Mouse (Mus musculus): Measurements from ENCODE around the gene Arl6ip6. TPM values are rescaled to one million over a fixed set of nuclear protein-coding genes. Genes with fewer than 3 reads are reported as not detected.

The Arl6ip6 gene
- polyA plus RNA-seq, 1 experiment from 2014 or later = 49.5 TPM

DNA sequence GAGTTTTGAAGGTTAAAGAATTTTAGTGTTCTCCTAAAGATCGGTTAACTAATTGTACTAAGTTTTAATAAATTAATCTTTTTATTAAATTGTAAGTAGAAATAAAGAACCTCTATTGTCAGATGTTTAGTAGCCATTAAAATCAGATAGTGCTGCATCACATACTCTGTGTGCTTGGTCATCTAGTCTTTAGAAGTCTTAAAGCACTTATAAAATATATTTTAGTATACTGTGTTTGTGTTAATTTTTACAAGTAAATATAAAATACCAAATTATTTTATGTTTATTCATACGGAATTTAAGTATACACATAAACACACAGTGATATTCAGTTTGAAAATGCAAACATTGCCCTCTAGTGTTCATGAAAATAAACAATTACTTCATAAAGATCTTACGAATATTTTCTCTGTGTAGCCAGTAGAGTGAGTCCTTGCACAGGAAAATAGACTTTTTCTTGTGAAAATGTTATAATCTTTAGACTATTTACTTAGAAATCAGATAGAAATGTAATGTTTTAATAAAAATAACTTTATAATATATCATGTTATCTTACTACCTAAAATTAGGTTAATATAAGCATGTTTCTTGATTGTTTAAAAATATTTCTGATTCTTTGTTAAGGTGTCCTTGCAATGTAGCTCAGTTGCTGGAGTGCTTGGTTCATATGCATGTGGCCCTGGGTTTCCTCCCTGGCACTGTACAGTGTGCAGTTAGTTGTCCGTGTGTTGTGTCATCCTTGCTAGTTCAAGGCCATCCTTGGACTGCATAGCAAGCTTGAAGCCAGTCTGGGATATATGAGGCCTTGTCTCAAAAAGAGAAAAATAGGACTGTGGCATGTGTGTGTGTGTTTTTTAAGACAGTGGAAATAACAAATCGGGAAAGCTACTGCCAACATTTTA lies 13.1 kb downstream of the Arl6ip6 start:
- peaks cover 15% of the 10 kb centered on the region; the same call in 1 of the 2 replicates for H3K36me3 ChIP-seq
- H3K4me1 ChIP-seq = no peaks in the 10 kb centered on the region
- WGBS = 71% methylated on average over 5 of the region's 5 CpGs
- no peak overlapping the region for H3K9ac ChIP-seq
- H3K9me3 ChIP-seq = no peaks in the 10 kb centered on the region
- no peak overlapping the region for H3K4me3 ChIP-seq
- no peak for ATAC-seq (ENCODE audit: insufficient number of reproducible peaks, insufficient read depth, low FRiP score, low TSS enrichment, low read depth)
- H3K27ac ChIP-seq = no peak overlapping the region
- no peaks in the 10 kb centered on the region for H3K27me3 ChIP-seq
- no peak overlapping the region for H3K4me2 ChIP-seq

DNA sequence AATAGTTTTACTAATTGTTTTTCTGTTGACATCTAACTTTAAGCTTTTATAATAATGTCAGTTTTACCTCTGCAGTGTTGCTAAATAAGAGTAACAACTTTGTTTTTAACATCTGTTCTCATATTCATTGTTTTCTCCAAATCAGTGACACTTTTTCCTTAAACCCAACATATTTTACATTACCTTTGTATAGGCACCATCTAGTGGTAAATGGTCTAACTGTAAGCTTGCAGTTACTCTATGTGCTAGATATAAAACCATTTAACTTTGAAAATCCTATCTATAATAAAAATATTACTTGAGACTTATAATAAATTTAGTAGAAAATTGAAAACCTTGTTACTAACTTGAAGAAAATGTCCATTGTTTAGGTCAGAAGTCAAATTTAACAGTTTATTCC lies 15.2 kb downstream of the Arl6ip6 start:
- peaks cover 15% of the 10 kb centered on the region for H3K36me3 ChIP-seq
- H3K4me1 ChIP-seq = no peaks in the 10 kb centered on the region
- no peak overlapping the region for H3K4me3 ChIP-seq
- no peak for ATAC-seq (ENCODE audit: insufficient number of reproducible peaks, insufficient read depth, low FRiP score, low TSS enrichment, low read depth)
- H3K27ac ChIP-seq = no peak overlapping the region
- H3K27me3 ChIP-seq = no peaks in the 10 kb centered on the region
- H3K9me3 ChIP-seq = no peaks in the 10 kb centered on the region
- no peak overlapping the region for H3K4me2 ChIP-seq
- no peak overlapping the region for H3K9ac ChIP-seq

- no peak overlapping the region for H3K4me2 ChIP-seq
- H3K27ac ChIP-seq = no peak overlapping the region
- H3K4me3 ChIP-seq = no peak overlapping the region
- H3K9me3 ChIP-seq = no peaks in the 10 kb centered on the region
- 95% methylated on average over 1 of the region's 1 CpGs for WGBS
- H3K9ac ChIP-seq = no peak overlapping the region
- peaks cover 51% of the 10 kb centered on the region for H3K36me3 ChIP-seq
- H3K27me3 ChIP-seq = no peaks in the 10 kb centered on the region
- no peaks in the 10 kb centered on the region for H3K4me1 ChIP-seq
- ATAC-seq (ENCODE audit: insufficient number of reproducible peaks, insufficient read depth, low FRiP score, low TSS enrichment, low read depth) = no peak
These were observed 22.0 kb downstream of the Arl6ip6 start for GRCm38 (mm10) chr2:53213493-53213892.

GRCm38 (mm10) chr2:53222242-53222641 lies 30.7 kb downstream of the Arl6ip6 start:
- Histone ChIP-seq H3K4me3 (no peak overlapping the region), H3K4me2 (no peak overlapping the region), H3K9ac (no peak overlapping the region), H3K4me1 (no peaks in the 10 kb centered on the region), H3K36me3 (peaks cover 24% of the 10 kb centered on the region), H3K9me3 (peaks cover 2% of the 10 kb centered on the region; the same call in 1 of the 2 replicates), H3K27me3 (no peaks in the 10 kb centered on the region), H3K27ac (no peak overlapping the region)
- ATAC-seq (ENCODE audit: insufficient number of reproducible peaks, insufficient read depth, low FRiP score, low TSS enrichment, low read depth) = no peak
- 88% methylated on average over 5 of the region's 5 CpGs for WGBS

DNA sequence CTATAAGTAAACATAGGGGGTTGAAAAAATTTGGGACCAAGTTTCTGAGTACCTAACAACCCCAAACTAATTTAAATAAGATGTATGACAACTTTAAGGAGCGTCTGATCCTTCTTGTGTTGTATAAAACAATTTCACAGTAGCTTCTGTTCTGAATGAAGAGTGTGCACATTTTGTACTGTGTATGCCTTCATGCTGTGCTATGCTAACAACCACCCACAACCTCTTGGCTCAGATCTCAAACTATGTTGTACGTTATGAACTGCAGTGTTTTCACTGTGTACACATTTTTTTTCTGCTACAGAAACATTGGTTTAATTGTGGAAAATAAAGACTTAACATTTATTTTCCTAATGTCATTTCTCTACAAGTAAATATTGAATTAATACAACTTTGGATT lies 65.5 kb downstream of the Arl6ip6 start:
- no peak overlapping the region for H3K27ac ChIP-seq
- H3K4me1 ChIP-seq = no peaks in the 10 kb centered on the region
- H3K4me3 ChIP-seq = no peak overlapping the region
- no peaks in the 10 kb centered on the region for H3K9me3 ChIP-seq
- H3K27me3 ChIP-seq = no peaks in the 10 kb centered on the region
- 65% methylated on average over 2 of the region's 2 CpGs for WGBS
- H3K36me3 ChIP-seq = no peaks in the 10 kb centered on the region
- H3K9ac ChIP-seq = no peak overlapping the region
- no peak for ATAC-seq (ENCODE audit: insufficient number of reproducible peaks, insufficient read depth, low FRiP score, low TSS enrichment, low read depth)
- H3K4me2 ChIP-seq = no peak overlapping the region

Other genes starting within 250 kb of the Arl6ip6 start
- 158 and 167 TPM in 2 replicates for gene Prpf40a, start 442 bp upstream of the Arl6ip6 start, polyA plus RNA-seq (2015; fragmentation: Nextera tagmentation; extraction: Ambion mirVana)

Measured in embryonic facial prominence, embryonic 13.5 days (tissue).